Mouse (Mus musculus): Measurements from ENCODE around the gene Chrm4.

The Chrm4 gene

GRCm38 (mm10) chr2:91926949-91927348 lies at the start of gene Chrm4:
Gene Chrm4, plus strand, starts transcription at chr2:91927249.
- no peak for DNase-seq

GRCm38 (mm10) chr2:91878387-91879180 lies 48.5 kb upstream of the Chrm4 start:
- DNase-seq: no peak

GRCm38 (mm10) chr2:91883961-91884360 lies 43.1 kb upstream of the Chrm4 start:
- no peak for DNase-seq

- no peak for DNase-seq
Observed at GRCm38 (mm10) chr2:91884616-91885015, 42.4 kb upstream of the Chrm4 start.

GRCm38 (mm10) chr2:91894716-91895115 lies 32.3 kb upstream of the Chrm4 start:
- no peak for DNase-seq

GRCm38 (mm10) chr2:91895401-91895800 lies 31.6 kb upstream of the Chrm4 start:
- no peak for DNase-seq

GRCm38 (mm10) chr2:91897968-91898367 lies 29.1 kb upstream of the Chrm4 start:
- no peak for DNase-seq

- no peak for DNase-seq
Observed at GRCm38 (mm10) chr2:91899141-91899540, 27.9 kb upstream of the Chrm4 start.

GRCm38 (mm10) chr2:91900431-91900830 lies 26.6 kb upstream of the Chrm4 start:
- no peak for DNase-seq

- peak; percentile 49 for DNase-seq
Observed at GRCm38 (mm10) chr2:91902336-91902735, 24.7 kb upstream of the Chrm4 start.

GRCm38 (mm10) chr2:91903171-91903925 lies 23.7 kb upstream of the Chrm4 start:
- no peak for DNase-seq

GRCm38 (mm10) chr2:91904618-91905307 lies 22.3 kb upstream of the Chrm4 start:
- no peak for DNase-seq

- no peak for DNase-seq
Observed at GRCm38 (mm10) chr2:91906141-91906540, 20.9 kb upstream of the Chrm4 start.

GRCm38 (mm10) chr2:91912616-91913015 lies 14.4 kb upstream of the Chrm4 start:
- no peak for DNase-seq

GRCm38 (mm10) chr2:91913328-91914110 lies 13.5 kb upstream of the Chrm4 start:
- no peak for DNase-seq

GRCm38 (mm10) chr2:91916346-91916977 lies 10.6 kb upstream of the Chrm4 start:
- DNase-seq: no peak

GRCm38 (mm10) chr2:91917096-91917495 lies 10.0 kb upstream of the Chrm4 start:
- DNase-seq: no peak

- no peak for DNase-seq
Observed at GRCm38 (mm10) chr2:91920130-91920529, 6.9 kb upstream of the Chrm4 start.

GRCm38 (mm10) chr2:91921181-91921789 lies 5.8 kb upstream of the Chrm4 start:
- no peak for DNase-seq

GRCm38 (mm10) chr2:91921790-91922570 lies 5.1 kb upstream of the Chrm4 start:
- no peak for DNase-seq
